Mouse (Mus musculus) heart, embryonic 13.5 days (tissue): Measurements from ENCODE around the gene Gpatch2l. TPM values are rescaled to one million over a fixed set of nuclear protein-coding genes. Genes with fewer than 3 reads are reported as not detected.

ENCODE experiments used
- ATAC-seq: fragments of 200-750 bp; cut with Nextera tagmentation; 2 replicates; pipeline ENCODE4 v1.8.0; 2017; ENCODE audit warnings: moderate TSS enrichment; ENCODE audit not compliant: insufficient number of reproducible peaks, low FRiP score, low TSS enrichment; ENCODE audit errors: extremely low read depth
- H3K27ac ChIP-seq: fragments of 300-500 bp; sonication (generic); replicated peaks from 2 replicates; pipeline ENCODE4 v1.5.1; 2015; ENCODE audit warnings: moderate library complexity, mild to moderate bottlenecking, inconsistent platforms
- H3K27me3 ChIP-seq: fragments of 300-500 bp; sonication (generic); replicated peaks from 2 replicates; pipeline ENCODE4 v1.6.1; 2015; ENCODE audit warnings: mild to moderate bottlenecking, inconsistent platforms
- H3K36me3 ChIP-seq: fragments of 300-500 bp; sonication (generic); 2 replicates; pipeline ENCODE4 v1.6.1; 2015; ENCODE audit warnings: mild to moderate bottlenecking, inconsistent platforms
- H3K4me1 ChIP-seq: fragments of 300-500 bp; sonication (generic); 2 replicates; pipeline ENCODE4 v1.6.1; 2015; ENCODE audit warnings: inconsistent platforms
- H3K4me2 ChIP-seq: fragments of 300-500 bp; sonication (generic); 2 replicates; pipeline ENCODE4 v1.6.1; 2015; ENCODE audit warnings: inconsistent platforms, mild to moderate bottlenecking, moderate library complexity
- H3K4me3 ChIP-seq: fragments of 300-500 bp; sonication (generic); 2 replicates; pipeline ENCODE4 v1.5.1; 2015; ENCODE audit warnings: moderate library complexity, mild to moderate bottlenecking, inconsistent platforms
- H3K9ac ChIP-seq: fragments of 300-500 bp; sonication (generic); 2 replicates; pipeline ENCODE4 v1.6.1; 2015; ENCODE audit warnings: inconsistent platforms, mild to moderate bottlenecking, moderate library complexity
- H3K9me3 ChIP-seq: fragments of 300-500 bp; sonication (generic); 2 replicates; pipeline ENCODE4 v1.6.1; 2016; ENCODE audit warnings: inconsistent platforms
- WGBS: fragments of 180-500 bp; shearing (Covaris S2); methylation state at CpG from one replicate; pipeline ENCODE4 v1.1.7; 2015; ENCODE audit warnings: mixed read lengths; 5-methylcytosine and 5-hydroxymethylcytosine counted together
- polyA plus RNA-seq: library from polyadenylated mRNA; unstranded; fragments of >200 nt; fragmentation: Nextera tagmentation; extraction: Ambion mirVana; gene quantifications from 2 replicates; pipeline ENCODE4 v1.2.1, GENCODE M21; 2015

The Gpatch2l gene
- polyA plus RNA-seq, 1 experiment from 2014 or later = 10.4 TPM

DNA sequence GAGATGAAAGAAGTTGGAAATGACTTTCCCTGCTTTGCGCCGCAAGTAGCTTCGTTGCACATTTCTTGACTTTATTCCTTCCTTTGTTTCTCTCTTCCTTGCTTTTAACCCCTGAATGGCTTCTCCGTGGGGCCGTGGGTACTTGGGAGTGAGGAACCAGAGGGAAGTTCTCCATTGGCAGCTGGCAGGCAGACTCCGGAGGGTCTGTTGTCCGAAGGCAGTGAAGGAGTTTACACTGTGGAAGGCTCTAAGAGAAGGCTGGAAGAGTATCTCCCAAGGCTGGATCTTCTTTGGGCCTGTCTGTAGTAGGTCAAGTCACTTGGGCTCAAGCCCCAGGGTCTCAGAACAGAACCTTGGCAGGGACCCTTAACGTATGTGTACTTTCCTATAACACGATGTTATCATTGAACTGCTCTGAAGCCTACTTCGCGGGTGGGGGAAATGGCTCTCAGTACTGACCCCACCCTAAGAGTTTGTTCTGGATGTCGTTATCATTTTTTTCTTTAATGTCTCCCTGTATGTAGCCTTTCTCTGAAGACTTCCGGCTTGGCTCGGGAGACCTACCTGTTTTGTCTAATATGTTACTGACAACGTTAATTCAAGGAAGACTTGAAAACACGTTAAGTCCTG lies 20.5 kb upstream of the Gpatch2l start:
- no peak for ATAC-seq
- H3K27ac ChIP-seq = no peak overlapping the region
- peaks cover 47% of the 10 kb centered on the region for H3K27me3 ChIP-seq
- H3K9ac ChIP-seq = peak overlapping the region; percentile 68; the same call in 1 of the 2 replicates
- peak overlapping the region; percentile 83 for H3K4me2 ChIP-seq
- peaks cover 22% of the 10 kb centered on the region for H3K4me1 ChIP-seq
- H3K9me3 ChIP-seq = no peaks in the 10 kb centered on the region
- peak overlapping the region; percentile 51 for H3K4me3 ChIP-seq
- WGBS = 36% methylated on average over 16 of the region's 16 CpGs
- H3K36me3 ChIP-seq = no peaks in the 10 kb centered on the region

DNA sequence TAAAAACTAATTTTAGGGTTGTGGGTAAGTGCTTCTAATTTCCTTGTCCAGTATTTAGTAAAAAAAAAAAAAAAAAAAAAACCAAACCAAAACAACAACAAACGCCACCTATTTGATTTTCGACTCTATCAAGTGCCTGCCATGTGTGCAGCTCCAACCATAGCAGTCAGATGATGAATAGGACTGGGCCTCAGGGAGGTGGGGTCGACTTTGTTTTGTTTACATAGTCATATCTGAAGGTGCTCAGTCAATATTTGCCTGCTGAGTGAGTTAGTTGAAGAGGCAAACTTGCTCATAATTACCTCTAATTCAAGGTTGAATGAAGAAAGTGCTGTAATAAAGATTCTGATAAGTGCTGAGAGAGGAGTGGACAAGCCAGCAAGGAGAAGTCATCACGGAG lies 7.4 kb upstream of the Gpatch2l start:
- ATAC-seq = no peak
- Histone ChIP-seq H3K9ac (no peak overlapping the region), H3K4me2 (no peak overlapping the region), H3K4me3 (no peak overlapping the region), H3K27ac (no peak overlapping the region), H3K4me1 (no peaks in the 10 kb centered on the region), H3K36me3 (no peaks in the 10 kb centered on the region), H3K27me3 (0 out of 2 replicates have a peak, but pooled peaks cover 5% of the 10 kb centered on the region), H3K9me3 (no peaks in the 10 kb centered on the region)
- WGBS = 60% methylated on average over 4 of the region's 4 CpGs

DNA sequence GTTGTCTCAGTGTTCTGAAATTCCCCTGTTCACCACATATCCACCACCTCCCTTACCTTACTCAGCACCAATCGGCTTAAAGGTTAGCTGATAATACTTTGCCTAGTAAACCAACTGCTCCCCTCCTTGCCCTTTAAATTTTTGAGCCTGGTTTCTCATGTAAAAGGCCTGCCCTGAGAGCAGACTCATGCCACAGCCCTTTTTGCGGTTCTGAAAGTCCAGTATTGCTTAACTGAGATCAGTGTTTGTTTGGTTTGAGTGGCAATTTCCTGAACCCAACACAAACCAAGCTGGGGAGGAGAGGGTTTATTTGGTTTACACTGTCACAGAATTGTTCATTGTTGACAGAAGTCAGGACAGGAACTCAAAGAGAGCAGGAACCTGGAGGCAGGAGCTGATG lies 2.9 kb upstream of the Gpatch2l start:
- no peak for ATAC-seq
- H3K9ac ChIP-seq = no peak overlapping the region
- H3K27ac ChIP-seq = no peak overlapping the region
- no peak overlapping the region for H3K4me2 ChIP-seq
- H3K4me1 ChIP-seq = peaks cover 15% of the 10 kb centered on the region
- H3K27me3 ChIP-seq = 0 out of 2 replicates have a peak, but pooled peaks cover 5% of the 10 kb centered on the region
- 78% methylated on average over 2 of the region's 2 CpGs for WGBS
- no peak overlapping the region for H3K4me3 ChIP-seq
- no peaks in the 10 kb centered on the region for H3K9me3 ChIP-seq
- H3K36me3 ChIP-seq = peaks cover 1% of the 10 kb centered on the region; the same call in 1 of the 2 replicates

DNA sequence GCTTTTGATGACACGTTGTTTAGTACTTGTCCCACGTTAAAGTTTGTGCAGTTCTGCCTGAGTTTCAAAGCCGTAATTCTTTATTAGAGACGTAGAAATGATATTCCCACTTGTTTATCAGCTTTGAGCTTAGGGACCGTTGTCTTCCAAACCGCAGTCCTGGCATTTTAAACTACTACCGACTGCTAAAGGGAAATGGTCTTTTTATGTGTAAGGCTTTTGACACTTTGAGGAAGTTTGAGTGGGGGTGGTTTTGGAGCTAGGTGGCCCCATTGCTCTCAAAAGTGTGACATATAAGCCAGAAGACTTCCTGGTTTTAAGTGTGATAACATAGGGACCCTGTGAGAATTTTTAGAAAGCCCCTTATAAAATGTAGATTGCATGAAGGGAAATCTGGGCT lies 905 bp downstream of the Gpatch2l start:
- Histone ChIP-seq H3K4me1 (peaks cover 38% of the 10 kb centered on the region), H3K9me3 (no peaks in the 10 kb centered on the region), H3K27ac (peak overlapping the region; percentile 73; the same call in 1 of the 2 replicates), H3K4me2 (peak overlapping the region; percentile 96), H3K36me3 (peaks cover 26% of the 10 kb centered on the region), H3K27me3 (0 out of 2 replicates have a peak, but pooled peaks cover 5% of the 10 kb centered on the region), H3K9ac (peak overlapping the region; percentile 90), H3K4me3 (peak overlapping the region; percentile 76)
- WGBS = 13% methylated on average over 7 of the region's 7 CpGs
- ATAC-seq = no peak

DNA sequence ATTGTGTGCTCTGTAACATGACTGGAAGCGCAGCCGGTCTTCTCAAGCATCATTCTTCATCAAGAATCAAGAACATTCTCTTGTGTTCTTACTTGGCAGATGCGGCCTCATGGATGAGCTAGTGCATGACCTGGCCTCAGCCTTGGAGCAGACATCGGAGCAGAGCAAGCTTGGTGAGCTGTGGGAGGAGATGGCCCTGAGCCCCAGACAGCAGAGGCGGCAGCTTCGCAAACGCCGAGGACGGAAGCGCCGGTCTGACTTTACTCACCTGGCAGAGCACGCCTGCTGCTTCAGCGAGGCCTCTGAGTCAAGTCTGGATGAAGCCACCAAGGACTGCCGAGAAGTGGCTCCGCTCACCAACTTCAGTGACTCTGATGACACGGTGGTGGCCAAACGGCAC lies 2.3 kb downstream of the Gpatch2l start:
- H3K4me1 ChIP-seq = peaks cover 46% of the 10 kb centered on the region
- no peaks in the 10 kb centered on the region for H3K27me3 ChIP-seq
- ATAC-seq = no peak
- H3K4me2 ChIP-seq = no peak overlapping the region
- H3K9ac ChIP-seq = no peak overlapping the region
- WGBS = 92% methylated on average over 17 of the region's 17 CpGs
- H3K4me3 ChIP-seq = no peak overlapping the region
- no peaks in the 10 kb centered on the region for H3K9me3 ChIP-seq
- H3K36me3 ChIP-seq = peaks cover 26% of the 10 kb centered on the region
- no peak overlapping the region for H3K27ac ChIP-seq

DNA sequence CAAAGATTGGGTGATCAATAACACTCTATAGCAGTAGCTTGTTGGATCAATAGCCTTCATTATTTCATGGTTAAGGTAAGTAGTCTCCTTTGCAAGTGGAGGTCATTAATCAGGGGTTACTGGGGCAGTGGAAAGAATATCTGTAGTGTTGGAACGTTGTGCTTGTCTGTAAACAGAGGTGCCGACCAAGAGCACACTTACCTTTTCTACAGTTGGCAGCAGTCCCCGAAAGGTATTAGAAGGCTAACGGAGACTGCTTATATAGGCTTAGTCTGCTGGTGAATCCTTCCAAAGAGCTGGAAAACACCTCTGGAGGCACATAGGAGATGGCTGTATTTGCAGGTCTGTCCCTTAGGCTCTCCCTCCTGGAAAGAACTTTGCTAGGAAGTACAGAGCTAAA lies 8.5 kb downstream of the Gpatch2l start:
- ATAC-seq = no peak
- Histone ChIP-seq H3K27me3 (no peaks in the 10 kb centered on the region), H3K9me3 (no peaks in the 10 kb centered on the region), H3K4me3 (no peak overlapping the region), H3K9ac (no peak overlapping the region), H3K27ac (no peak overlapping the region), H3K4me2 (no peak overlapping the region), H3K4me1 (peaks cover 39% of the 10 kb centered on the region), H3K36me3 (peaks cover 16% of the 10 kb centered on the region)
- WGBS = 62% methylated on average over 4 of the region's 4 CpGs

DNA sequence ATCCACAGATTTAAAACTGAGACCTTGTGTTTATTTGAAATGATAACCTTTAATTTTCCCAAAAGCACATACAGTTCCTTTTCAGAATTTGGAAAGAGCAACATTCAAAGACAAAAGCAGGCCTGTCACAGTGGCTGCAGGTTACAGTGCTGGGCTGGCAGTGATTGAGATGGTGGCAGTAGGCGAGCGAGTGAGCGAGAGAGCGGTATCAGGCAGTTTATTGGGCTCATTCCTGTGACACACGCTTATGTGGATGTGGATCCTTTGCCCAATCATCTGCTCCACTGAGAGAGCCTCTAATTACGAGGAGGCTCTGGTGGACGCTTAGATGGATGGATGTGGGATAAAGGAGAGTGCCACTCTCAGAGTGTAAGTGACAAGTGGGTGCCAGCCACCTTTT lies 13.3 kb downstream of the Gpatch2l start:
- no peak for ATAC-seq
- no peak overlapping the region for H3K9ac ChIP-seq
- H3K27ac ChIP-seq = no peak overlapping the region
- peaks cover 29% of the 10 kb centered on the region for H3K36me3 ChIP-seq
- H3K27me3 ChIP-seq = no peaks in the 10 kb centered on the region
- H3K4me3 ChIP-seq = no peak overlapping the region
- H3K4me1 ChIP-seq = peaks cover 36% of the 10 kb centered on the region
- no peak overlapping the region for H3K4me2 ChIP-seq
- WGBS = 83% methylated on average over 7 of the region's 7 CpGs
- no peaks in the 10 kb centered on the region for H3K9me3 ChIP-seq

DNA sequence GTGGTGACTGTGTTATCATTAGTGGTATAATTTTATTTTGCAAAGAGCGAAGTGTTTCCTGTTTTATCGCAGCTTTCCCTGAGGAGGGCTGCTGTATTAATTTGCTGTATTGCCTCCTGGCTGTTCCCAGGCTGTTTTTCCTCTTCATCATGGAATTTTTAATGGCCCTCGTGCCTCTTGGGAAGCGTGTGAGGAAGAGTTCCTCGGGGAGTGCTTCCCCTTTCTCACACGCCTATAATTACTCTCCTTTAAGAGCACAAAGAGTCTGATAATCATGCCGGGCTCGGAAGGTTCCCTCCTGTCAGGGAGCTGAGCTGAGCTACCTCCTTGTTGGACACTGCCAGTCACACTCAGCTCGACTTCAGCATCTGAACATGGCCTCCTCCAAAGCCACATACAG lies 30.0 kb downstream of the Gpatch2l start:
- ATAC-seq = no peak
- no peaks in the 10 kb centered on the region for H3K9me3 ChIP-seq
- H3K4me3 ChIP-seq = no peak overlapping the region
- no peak overlapping the region for H3K9ac ChIP-seq
- no peak overlapping the region for H3K4me2 ChIP-seq
- 66% methylated on average over 9 of the region's 9 CpGs for WGBS
- H3K36me3 ChIP-seq = peaks cover 80% of the 10 kb centered on the region
- H3K27ac ChIP-seq = no peak overlapping the region
- H3K27me3 ChIP-seq = no peaks in the 10 kb centered on the region
- peaks cover 12% of the 10 kb centered on the region; the same call in 1 of the 2 replicates for H3K4me1 ChIP-seq

DNA sequence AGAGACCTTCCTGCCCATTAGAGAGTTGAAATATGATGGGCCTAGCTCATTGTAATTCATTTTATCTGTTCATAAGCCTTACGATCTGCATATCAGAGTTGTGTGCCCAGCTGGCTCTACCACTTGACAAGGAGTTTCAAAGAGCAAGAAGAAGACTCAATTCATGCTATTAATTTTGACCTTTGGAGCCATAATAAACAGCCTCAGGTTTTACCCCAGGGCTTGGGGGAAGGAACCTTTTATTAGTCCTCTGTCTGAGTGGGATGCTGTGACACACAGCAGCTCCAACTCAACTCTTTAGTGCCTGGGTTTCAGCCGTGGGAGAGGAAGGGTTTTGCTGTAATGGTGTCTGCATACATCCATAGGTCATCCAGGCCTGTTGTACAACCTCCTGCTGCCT lies 32.6 kb downstream of the Gpatch2l start:
- peaks cover 73% of the 10 kb centered on the region for H3K36me3 ChIP-seq
- WGBS = 80% methylated on average over 2 of the region's 2 CpGs
- ATAC-seq = no peak

DNA sequence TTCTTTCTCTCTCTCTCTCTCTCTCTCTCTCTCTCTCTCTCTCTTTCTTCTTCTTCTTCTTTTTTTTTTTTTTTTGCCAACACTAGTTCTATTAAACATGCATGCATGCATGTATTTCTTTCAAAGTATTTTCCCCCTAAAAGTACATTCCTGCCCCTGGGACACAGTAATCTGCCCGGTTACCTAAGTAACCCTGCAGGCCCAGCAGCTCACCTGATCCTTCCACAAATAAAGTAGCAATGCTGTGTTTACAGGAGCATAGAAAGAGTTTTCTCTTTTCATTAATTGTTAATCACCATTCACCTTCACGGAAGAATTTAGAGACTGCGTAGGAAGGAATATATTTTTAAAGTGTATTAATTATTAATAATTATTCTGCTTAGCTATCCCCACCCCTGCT lies 34.1 kb downstream of the Gpatch2l start:
- no peak overlapping the region for H3K9ac ChIP-seq
- no peak for ATAC-seq

More for the DNA sequence above, 32.6 kb downstream of the Gpatch2l start:
- Histone ChIP-seq H3K27ac (no peak overlapping the region), H3K4me3 (no peak overlapping the region), H3K9ac (no peak overlapping the region), H3K27me3 (no peaks in the 10 kb centered on the region), H3K4me1 (peaks cover 23% of the 10 kb centered on the region), H3K9me3 (no peaks in the 10 kb centered on the region), H3K4me2 (no peak overlapping the region)

DNA sequence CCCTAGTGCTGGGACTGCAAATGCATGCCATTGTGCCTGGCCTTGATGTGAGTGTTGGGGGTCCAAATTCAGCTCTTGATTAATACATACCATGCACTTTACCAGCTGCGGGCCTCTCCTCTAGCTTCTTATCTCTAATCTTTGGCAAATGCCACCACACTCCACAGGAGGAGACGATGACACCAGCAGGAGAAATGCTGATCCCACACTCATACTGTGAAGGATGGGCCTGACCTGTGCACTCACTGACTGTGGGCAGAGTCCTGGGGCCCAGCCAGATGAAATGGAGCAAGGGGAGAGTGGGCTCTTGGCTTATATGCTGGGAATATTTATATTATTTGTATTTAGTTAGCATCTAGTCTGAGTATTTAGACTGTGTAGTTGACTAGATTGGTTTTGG lies 34.8 kb downstream of the Gpatch2l start:
- ATAC-seq = no peak
- Histone ChIP-seq H3K4me3 (no peak overlapping the region), H3K4me2 (no peak overlapping the region), H3K27me3 (no peaks in the 10 kb centered on the region), H3K36me3 (peaks cover 56% of the 10 kb centered on the region), H3K4me1 (peaks cover 23% of the 10 kb centered on the region), H3K9me3 (no peaks in the 10 kb centered on the region), H3K27ac (no peak overlapping the region), H3K9ac (no peak overlapping the region)
- 30% methylated on average over 2 of the region's 2 CpGs for WGBS

More for the DNA sequence above, 34.1 kb downstream of the Gpatch2l start:
- no peaks in the 10 kb centered on the region for H3K9me3 ChIP-seq
- peaks cover 23% of the 10 kb centered on the region for H3K4me1 ChIP-seq
- WGBS = 90% methylated on average over 3 of the region's 3 CpGs
- no peaks in the 10 kb centered on the region for H3K27me3 ChIP-seq
- H3K4me2 ChIP-seq = no peak overlapping the region
- peaks cover 58% of the 10 kb centered on the region for H3K36me3 ChIP-seq
- H3K4me3 ChIP-seq = no peak overlapping the region
- no peak overlapping the region for H3K27ac ChIP-seq

DNA sequence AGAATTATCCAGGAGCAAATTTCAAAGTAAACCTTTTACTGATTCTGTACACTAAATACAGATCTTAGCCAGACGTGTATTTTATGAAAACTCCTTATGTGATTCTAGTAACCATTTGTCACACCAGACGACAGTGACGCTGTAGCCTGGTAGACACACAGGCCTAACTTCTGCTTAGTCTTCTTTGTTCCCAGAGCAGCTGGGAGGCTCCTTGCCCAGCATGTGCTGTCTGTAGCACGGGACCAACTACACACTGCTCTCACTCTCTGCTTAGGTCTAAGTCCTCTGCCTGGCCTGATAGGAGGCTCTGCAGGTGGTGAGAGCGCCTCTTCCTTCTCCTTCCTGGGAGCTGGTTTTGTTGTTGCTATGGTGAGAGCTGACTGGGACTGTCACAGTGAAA lies 35.2 kb downstream of the Gpatch2l start:
- H3K36me3 ChIP-seq = peaks cover 54% of the 10 kb centered on the region
- H3K27ac ChIP-seq = no peak overlapping the region
- no peaks in the 10 kb centered on the region for H3K27me3 ChIP-seq
- H3K4me3 ChIP-seq = no peak overlapping the region
- H3K9ac ChIP-seq = no peak overlapping the region
- peaks cover 23% of the 10 kb centered on the region for H3K4me1 ChIP-seq
- no peak overlapping the region for H3K4me2 ChIP-seq
- no peak for ATAC-seq
- 51% methylated on average over 5 of the region's 5 CpGs for WGBS
- no peaks in the 10 kb centered on the region for H3K9me3 ChIP-seq
